Comparison of ENCODE assay signal across 15 mouse cellular contexts in genomic region chr8:114176721-114177120, GRCm38 (mm10). TPM values are rescaled to one million over a fixed set of nuclear protein-coding genes. Genes with fewer than 3 reads are reported as not detected.
DNase-seq lines count a peak whose midpoint lies in the region; ATAC-seq and TF ChIP-seq lines count a peak whose summit lies in the region.
"Had no signal": no experiment of that assay in that cellular context is flagged by ENCODE, and none has a peak within 500 bp of the region (broad histone marks: within the 10 kb centered on the region; RNA-seq: fewer than 3 reads in every experiment).

No protein-coding gene starts in this region.

- H3K9ac ChIP-seq in hindbrain, embryonic 12.5 days, result no peak overlapping the region
- H3K9ac ChIP-seq: lung, embryonic 14.5 days; midbrain, embryonic 15.5 days; neural tube, embryonic 12.5 days had no signal

- intact Hi-C loops in left cerebral cortex, postnatal 4 days (cut with DNase I), result no loop called here
- intact Hi-C loops in left cerebral cortex, postnatal 10 days (cut with DNase I), result no loop called here

- H3K27ac ChIP-seq in hindbrain, embryonic 12.5 days, result no peak overlapping the region
- H3K27ac ChIP-seq: midbrain, embryonic 15.5 days; neural tube, embryonic 12.5 days had no signal

- TF ChIP-seq CTCF in E14TG2a.4 (conservative IDR thresholded peaks at IDR 0.05; ENCODE audit: low read length), result peak; percentile 32

- no peak overlapping the region for H3K4me2 ChIP-seq in hindbrain, embryonic 12.5 days (replicated peaks)
- H3K4me2 ChIP-seq: lung, embryonic 14.5 days; midbrain, embryonic 15.5 days; neural tube, embryonic 12.5 days had no signal

- no peaks in the 10 kb centered on the region for H3K4me1 ChIP-seq in E14TG2a.4 (replicated peaks; ENCODE audit: low read depth, low read length)
- no peaks in the 10 kb centered on the region for H3K4me1 ChIP-seq in hindbrain, embryonic 12.5 days
- H3K4me1 ChIP-seq: midbrain, embryonic 15.5 days; neural tube, embryonic 12.5 days had no signal

- H3K36me3 ChIP-seq in E14TG2a.4 (ENCODE audit: insufficient read depth, low read length), result no peaks in the 10 kb centered on the region
- H3K36me3 ChIP-seq in hindbrain, embryonic 12.5 days, result no peaks in the 10 kb centered on the region
- H3K36me3 ChIP-seq: midbrain, embryonic 15.5 days; neural tube, embryonic 12.5 days had no signal

- WGBS in hindbrain, embryonic 12.5 days, result 66% methylated on average over 3 of the region's 3 CpGs

- no peak overlapping the region for H3K4me3 ChIP-seq in E14TG2a.4 (replicated peaks; ENCODE audit: low read length)
- no peak overlapping the region for H3K4me3 ChIP-seq in hindbrain, embryonic 12.5 days
- H3K4me3 ChIP-seq: midbrain, embryonic 15.5 days; neural tube, embryonic 12.5 days had no signal

- ATAC-seq in hindbrain, embryonic 12.5 days (ENCODE audit: low FRiP score), result no peak
- ATAC-seq: midbrain, embryonic 15.5 days had no signal

- peak; percentile 13 for DNase-seq in left cerebral cortex, postnatal 4 days
- DNase-seq in left cerebral cortex, postnatal 10 days (ENCODE audit: extremely low spot score in 1 of 2, low spot score in 2 of 2), result no peak
- DNase-seq in NIH3T3 (ENCODE audit: low read depth), result peak; percentile 4
- DNase-seq in induced T-regulatory cell, adult 2 months (ENCODE audit: low read depth), result peak; percentile 4
- no peak for DNase-seq in gastrocnemius, adult 18-20 months (ENCODE audit: low spot score)
- no peak for DNase-seq in gastrocnemius, postnatal 25 days
- DNase-seq: heart, postnatal 36 days; kidney, adult 11 months; layer of hippocampus, adult 9-11 months; lung, embryonic 14.5 days; spleen, adult 18-20 months had no signal

- H3K27me3 ChIP-seq in E14TG2a.4 (ENCODE audit: insufficient read depth, low read length), result no peaks in the 10 kb centered on the region
- H3K27me3 ChIP-seq in hindbrain, embryonic 12.5 days, result no peaks in the 10 kb centered on the region
- H3K27me3 ChIP-seq: midbrain, embryonic 15.5 days; neural tube, embryonic 12.5 days had no signal

- H3K9me3 ChIP-seq in E14TG2a.4 (ENCODE audit: low read length), result no peaks in the 10 kb centered on the region
- no peaks in the 10 kb centered on the region for H3K9me3 ChIP-seq in hindbrain, embryonic 12.5 days (replicated peaks)
- H3K9me3 ChIP-seq: midbrain, embryonic 15.5 days; neural tube, embryonic 12.5 days had no signal

RNA-seq across cellular contexts. Expression of gene Vat1l, which starts 28.7 kb away (rescaled TPM):
- 10 to 100 TPM; 54.7 to 71.8 TPM for total RNA-seq in left cerebral cortex, postnatal 4 days (2021)
- total RNA-seq in left cerebral cortex, postnatal 10 days (2021), result 10 to 100 TPM; 63.8 to 70.8 TPM
- polyA plus RNA-seq in hindbrain, embryonic 12.5 days (2016; fragmentation: Nextera tagmentation; extraction: Ambion mirVana), result 16.5 and 17.5 TPM in 2 replicates
- under 1 TPM; 0.41 to 0.45 TPM for total RNA-seq in gastrocnemius, adult 18-20 months (2021)
- 1 to 10 TPM; 1.4 to 2.1 TPM for total RNA-seq in gastrocnemius, postnatal 25 days (2021)

RNA-seq across cellular contexts. Expression of gene Nudt7, which starts 43.4 kb away (rescaled TPM):
- 1 to 10 TPM; 1.0 to 1.8 TPM for total RNA-seq in left cerebral cortex, postnatal 4 days (2021)
- 1 to 10 TPM; 3.8 to 4.8 TPM for total RNA-seq in left cerebral cortex, postnatal 10 days (2021)
- polyA plus RNA-seq in hindbrain, embryonic 12.5 days (2016; fragmentation: Nextera tagmentation; extraction: Ambion mirVana), result 9.9 and 10.2 TPM in 2 replicates
- 10 to 100 TPM; 24.9 to 27.5 TPM for total RNA-seq in gastrocnemius, adult 18-20 months (2021)
- total RNA-seq in gastrocnemius, postnatal 25 days (2021), result 10 to 100 TPM; 27.1 to 52.9 TPM

Comparison
In these comparisons a context has a peak if more than half of its experiments do, and no peak if none do; other contexts are left out.
1. DNase-seq: peak in left cerebral cortex, postnatal 4 days (single experiment), NIH3T3 (single experiment) and induced T-regulatory cell, adult 2 months (single experiment); none in left cerebral cortex, postnatal 10 days (0 of 2), gastrocnemius, adult 18-20 months (single experiment) and gastrocnemius, postnatal 25 days (single experiment).
2. RNA of gene Vat1l, which starts 28.7 kb away (total RNA-seq): 54.7 to 71.8 TPM in left cerebral cortex, postnatal 4 days and 63.8 to 70.8 TPM in left cerebral cortex, postnatal 10 days; 1.4 to 2.1 TPM in gastrocnemius, postnatal 25 days and 0.41 to 0.45 TPM in gastrocnemius, adult 18-20 months; every median in the first group is over 10 times any median in the second.
3. RNA of gene Nudt7, which starts 43.4 kb away (total RNA-seq): 27.1 to 52.9 TPM in gastrocnemius, postnatal 25 days and 24.9 to 27.5 TPM in gastrocnemius, adult 18-20 months; 3.8 to 4.8 TPM in left cerebral cortex, postnatal 10 days and 1.0 to 1.8 TPM in left cerebral cortex, postnatal 4 days; every median in the first group is over 4 times any median in the second.